Mouse (Mus musculus) layer of hippocampus, postnatal 25 days (tissue): ENCODE data around the gene Musk. TPM values are rescaled to one million over a fixed set of nuclear protein-coding genes. Genes with fewer than 3 reads are reported as not detected.

Experiments used
- DNase-seq, 2 experiments: peaks; one replicate each; pipeline ENCODE4 v3.0.0; 2022; ENCODE audit warnings: mixed read lengths in 2 of 2, low spot score in 1 of 2; ENCODE audit errors: extremely low spot score in 1 of 2
- total RNA-seq, 2 experiments: library from RNA; stranded (reverse); gene quantifications; 2 replicates each; pipeline ENCODE4 v1.2.3; 2021

Gene Musk
- total RNA-seq, 2 experiments from 2014 or later, result 1.8 to 2.2 TPM

GRCm38 (mm10) chr4:58401973-58402501 is 116.3 kb downstream of the Musk start:
- no peak for DNase-seq

GRCm38 (mm10) chr4:58413188-58414185 is 127.7 kb downstream of the Musk start:
- no peak for DNase-seq

GRCm38 (mm10) chr4:58415537-58415936 is 129.8 kb downstream of the Musk start:
- no peak for DNase-seq

GRCm38 (mm10) chr4:58417319-58417718 is 131.6 kb downstream of the Musk start:
- no peak for DNase-seq

GRCm38 (mm10) chr4:58419225-58419624 is 133.5 kb downstream of the Musk start:
- no peak for DNase-seq

GRCm38 (mm10) chr4:58423276-58423930 is 137.6 kb downstream of the Musk start:
- no peak for DNase-seq

Other genes starting within 250 kb of the Musk start
- gene Svep1, start 79.1 kb upstream of the Musk start, total RNA-seq, result 1 to 10 TPM in 1 of 2 experiments, under 1 TPM in 1; 0.81 to 1.1 TPM